Mouse (Mus musculus): ENCODE data around the gene Rhpn2. TPM values are rescaled to one million over a fixed set of nuclear protein-coding genes. Genes with fewer than 3 reads are reported as not detected.

The Rhpn2 gene
- polyA plus RNA-seq, 1 experiment from 2014 or later = 95.3 TPM

- Histone ChIP-seq H3K4me3 (ENCODE audit: low read length) (no peak overlapping the region), H3K9ac (ENCODE audit: low read depth, low read length) (no peak overlapping the region), H3K27me3 (replicated peaks; ENCODE audit: control insufficient read depth, insufficient read depth, low read length) (no peaks in the 10 kb centered on the region), H3K4me1 (ENCODE audit: control insufficient read depth, insufficient read depth, low read length) (peaks cover 25% of the 10 kb centered on the region), H3K36me3 (ENCODE audit: control insufficient read depth, insufficient read depth, low read length) (peaks cover 6% of the 10 kb centered on the region; the same call in 1 of the 2 replicates), H3K4me2 (ENCODE audit: low read depth, low read length) (0 out of 2 replicates have a peak overlapping the region, but pooled peaks have one; percentile 9), H3K27ac (ENCODE audit: low read length) (peak overlapping the region; percentile 51), H3K9me3 (ENCODE audit: control insufficient read depth, low read length) (no peaks in the 10 kb centered on the region)
- peak; percentile 6; the same call in 1 of the 2 replicates for ATAC-seq
- WGBS = 41% methylated on average over 16 of the region's 16 CpGs
Measured at GRCm38 (mm10) chr7:35379492-35380119, 45.6 kb downstream of the Rhpn2 start.

- H3K9ac ChIP-seq (ENCODE audit: low read depth, low read length) = no peak overlapping the region
- no peak for ATAC-seq
Measured at GRCm38 (mm10) chr7:35380351-35380750, 46.4 kb downstream of the Rhpn2 start.

GRCm38 (mm10) chr7:35381861-35382260 is 47.9 kb downstream of the Rhpn2 start:
- H3K9ac ChIP-seq (ENCODE audit: low read depth, low read length) = no peak overlapping the region
- H3K36me3 ChIP-seq (ENCODE audit: control insufficient read depth, insufficient read depth, low read length) = peaks cover 12% of the 10 kb centered on the region
- no peak overlapping the region for H3K4me2 ChIP-seq (ENCODE audit: low read depth, low read length)
- peaks cover 19% of the 10 kb centered on the region for H3K4me1 ChIP-seq (ENCODE audit: control insufficient read depth, insufficient read depth, low read length)
- peak overlapping the region; percentile 58 for H3K27ac ChIP-seq (ENCODE audit: low read length)
- no peak overlapping the region for H3K4me3 ChIP-seq (ENCODE audit: low read length)
- H3K9me3 ChIP-seq (ENCODE audit: control insufficient read depth, low read length) = no peaks in the 10 kb centered on the region
- H3K27me3 ChIP-seq (replicated peaks; ENCODE audit: control insufficient read depth, insufficient read depth, low read length) = no peaks in the 10 kb centered on the region
- WGBS = 53% methylated on average over 8 of the region's 16 CpGs
- peak; percentile 1; the same call in 1 of the 2 replicates for ATAC-seq

More at GRCm38 (mm10) chr7:35380351-35380750, 46.4 kb downstream of the Rhpn2 start:
- H3K4me2 ChIP-seq (ENCODE audit: low read depth, low read length) = no peak overlapping the region
- no peaks in the 10 kb centered on the region for H3K9me3 ChIP-seq (ENCODE audit: control insufficient read depth, low read length)
- H3K4me1 ChIP-seq (ENCODE audit: control insufficient read depth, insufficient read depth, low read length) = peaks cover 19% of the 10 kb centered on the region
- no peak overlapping the region for H3K4me3 ChIP-seq (ENCODE audit: low read length)
- peaks cover 9% of the 10 kb centered on the region for H3K36me3 ChIP-seq (ENCODE audit: control insufficient read depth, insufficient read depth, low read length)
- H3K27ac ChIP-seq (ENCODE audit: low read length) = peak overlapping the region; percentile 68
- WGBS = 87% methylated on average over 8 of the region's 8 CpGs
- H3K27me3 ChIP-seq (replicated peaks; ENCODE audit: control insufficient read depth, insufficient read depth, low read length) = no peaks in the 10 kb centered on the region

- WGBS = 25% methylated on average over 2 of the region's 2 CpGs
- no peak overlapping the region for H3K4me3 ChIP-seq (ENCODE audit: low read length)
- peak overlapping the region; percentile 62 for H3K27ac ChIP-seq (ENCODE audit: low read length)
- H3K4me2 ChIP-seq (ENCODE audit: low read depth, low read length) = no peak overlapping the region
- peaks cover 21% of the 10 kb centered on the region for H3K4me1 ChIP-seq (ENCODE audit: control insufficient read depth, insufficient read depth, low read length)
- H3K27me3 ChIP-seq (replicated peaks; ENCODE audit: control insufficient read depth, insufficient read depth, low read length) = no peaks in the 10 kb centered on the region
- H3K9ac ChIP-seq (ENCODE audit: low read depth, low read length) = no peak overlapping the region
- H3K9me3 ChIP-seq (ENCODE audit: control insufficient read depth, low read length) = no peaks in the 10 kb centered on the region
- peaks cover 12% of the 10 kb centered on the region for H3K36me3 ChIP-seq (ENCODE audit: control insufficient read depth, insufficient read depth, low read length)
- peak; percentile 93 for ATAC-seq
Measured at GRCm38 (mm10) chr7:35382706-35383353, 48.9 kb downstream of the Rhpn2 start.

- Histone ChIP-seq H3K4me3 (ENCODE audit: low read length) (no peak overlapping the region), H3K27ac (ENCODE audit: low read length) (no peak overlapping the region), H3K4me1 (ENCODE audit: control insufficient read depth, insufficient read depth, low read length) (peaks cover 11% of the 10 kb centered on the region; the same call in 1 of the 2 replicates), H3K36me3 (ENCODE audit: control insufficient read depth, insufficient read depth, low read length) (peaks cover 13% of the 10 kb centered on the region), H3K9me3 (ENCODE audit: control insufficient read depth, low read length) (no peaks in the 10 kb centered on the region), H3K4me2 (ENCODE audit: low read depth, low read length) (no peak overlapping the region), H3K9ac (ENCODE audit: low read depth, low read length) (no peak overlapping the region), H3K27me3 (replicated peaks; ENCODE audit: control insufficient read depth, insufficient read depth, low read length) (no peaks in the 10 kb centered on the region)
- WGBS = 74% methylated on average over 6 of the region's 6 CpGs
- no peak for ATAC-seq
Measured at GRCm38 (mm10) chr7:35386525-35386952, 52.6 kb downstream of the Rhpn2 start.

- no peak overlapping the region for H3K9ac ChIP-seq (ENCODE audit: low read depth, low read length)
- no peak for ATAC-seq
- peaks cover 11% of the 10 kb centered on the region for H3K36me3 ChIP-seq (ENCODE audit: control insufficient read depth, insufficient read depth, low read length)
- H3K27me3 ChIP-seq (replicated peaks; ENCODE audit: control insufficient read depth, insufficient read depth, low read length) = no peaks in the 10 kb centered on the region
- H3K27ac ChIP-seq (ENCODE audit: low read length) = no peak overlapping the region
- H3K4me3 ChIP-seq (ENCODE audit: low read length) = no peak overlapping the region
- 54% methylated on average over 6 of the region's 6 CpGs for WGBS
- H3K4me2 ChIP-seq (ENCODE audit: low read depth, low read length) = no peak overlapping the region
- peaks cover 5% of the 10 kb centered on the region; the same call in 1 of the 2 replicates for H3K4me1 ChIP-seq (ENCODE audit: control insufficient read depth, insufficient read depth, low read length)
- no peaks in the 10 kb centered on the region for H3K9me3 ChIP-seq (ENCODE audit: control insufficient read depth, low read length)
Measured at GRCm38 (mm10) chr7:35388694-35389093, 54.7 kb downstream of the Rhpn2 start.

- Histone ChIP-seq H3K4me3 (ENCODE audit: low read length) (no peak overlapping the region), H3K27me3 (replicated peaks; ENCODE audit: control insufficient read depth, insufficient read depth, low read length) (no peaks in the 10 kb centered on the region), H3K9ac (ENCODE audit: low read depth, low read length) (no peak overlapping the region), H3K4me1 (ENCODE audit: control insufficient read depth, insufficient read depth, low read length) (peaks cover 20% of the 10 kb centered on the region), H3K27ac (ENCODE audit: low read length) (no peak overlapping the region), H3K4me2 (ENCODE audit: low read depth, low read length) (no peak overlapping the region), H3K9me3 (ENCODE audit: control insufficient read depth, low read length) (no peaks in the 10 kb centered on the region), H3K36me3 (ENCODE audit: control insufficient read depth, insufficient read depth, low read length) (peaks cover 10% of the 10 kb centered on the region; the same call in 1 of the 2 replicates)
- no peak for ATAC-seq
- WGBS = 57% methylated on average over 5 of the region's 5 CpGs
Measured at GRCm38 (mm10) chr7:35392935-35393334, 59.0 kb downstream of the Rhpn2 start.

GRCm38 (mm10) chr7:35395734-35396456 is 61.9 kb downstream of the Rhpn2 start:
- 10% methylated on average over 17 of the region's 17 CpGs for WGBS
- Histone ChIP-seq H3K36me3 (ENCODE audit: control insufficient read depth, insufficient read depth, low read length) (peaks cover 10% of the 10 kb centered on the region), H3K4me2 (ENCODE audit: low read depth, low read length) (peak overlapping the region; percentile 86), H3K27ac (ENCODE audit: low read length) (peak overlapping the region; percentile 17), H3K27me3 (replicated peaks; ENCODE audit: control insufficient read depth, insufficient read depth, low read length) (no peaks in the 10 kb centered on the region), H3K4me3 (ENCODE audit: low read length) (peak overlapping the region; percentile 79), H3K4me1 (ENCODE audit: control insufficient read depth, insufficient read depth, low read length) (peaks cover 20% of the 10 kb centered on the region), H3K9me3 (ENCODE audit: control insufficient read depth, low read length) (no peaks in the 10 kb centered on the region), H3K9ac (ENCODE audit: low read depth, low read length) (peak overlapping the region; percentile 70)
- ATAC-seq = peak; percentile 25

GRCm38 (mm10) chr7:35396542-35397168 is 62.7 kb downstream of the Rhpn2 start, which contains the start of the genes Faap24 and Cep89:
Faap24 (minus strand) TSS chr7:35396836.
Cep89 (plus strand) TSS chr7:35397035.
- H3K36me3 ChIP-seq (ENCODE audit: control insufficient read depth, insufficient read depth, low read length) = peaks cover 12% of the 10 kb centered on the region
- peak within 1 kb of the TSS; percentile 79 for H3K4me3 ChIP-seq (ENCODE audit: low read length)
- H3K4me1 ChIP-seq (ENCODE audit: control insufficient read depth, insufficient read depth, low read length) = peaks cover 20% of the 10 kb centered on the region
- peak within 1 kb of the TSS; percentile 86 for H3K4me2 ChIP-seq (ENCODE audit: low read depth, low read length)
- ATAC-seq = peak; percentile 95
- no peaks in the 10 kb centered on the region for H3K9me3 ChIP-seq (ENCODE audit: control insufficient read depth, low read length)
- peak within 1 kb of the TSS; percentile 17 for H3K27ac ChIP-seq (ENCODE audit: low read length)
- H3K27me3 ChIP-seq (replicated peaks; ENCODE audit: control insufficient read depth, insufficient read depth, low read length) = no peaks in the 10 kb centered on the region
- under 1% methylated on average over 28 of the region's 28 CpGs for WGBS
- peak within 1 kb of the TSS; percentile 77 for H3K9ac ChIP-seq (ENCODE audit: low read depth, low read length)

Measured in intestine, embryonic 16.5 days (tissue).